Mouse (Mus musculus): ENCODE measurements at regions not wholly inside any gene's neighbourhood (a gene's known extent, or its start where the extent isn't known, plus 50 kb on each side); places are given as distances from the start of the nearest gene placed in this dataset.

GRCm38 (mm10) chr2:99236968-99237367, 569.9 kb upstream of the Gm10800 start:
- H3K36me3 ChIP-seq (ENCODE audit: control insufficient read depth, insufficient read depth, low read length), result no peaks in the 10 kb centered on the region
- no peak for ATAC-seq (ENCODE audit: low FRiP score)
- no peaks in the 10 kb centered on the region for H3K9me3 ChIP-seq (ENCODE audit: control insufficient read depth, low read length)
- H3K9ac ChIP-seq (ENCODE audit: low read depth, low read length), result no peak overlapping the region
- no peaks in the 10 kb centered on the region for H3K4me1 ChIP-seq (replicated peaks; ENCODE audit: control insufficient read depth, insufficient read depth, low read length)
- H3K4me3 ChIP-seq (ENCODE audit: low read depth, low read length), result no peak overlapping the region
- no peak overlapping the region for H3K4me2 ChIP-seq (replicated peaks; ENCODE audit: low read depth, low read length)
- WGBS, result 9% methylated on average over 7 of the region's 7 CpGs
- no peak overlapping the region for H3K27ac ChIP-seq (ENCODE audit: low read depth, low read length)
- H3K27me3 ChIP-seq (ENCODE audit: control insufficient read depth, insufficient read depth, low read length), result no peaks in the 10 kb centered on the region
- DNase-seq (ENCODE audit: low spot score), result peak; percentile 75

All from hindbrain, embryonic 11.5 days (tissue).